Mouse (Mus musculus) T-helper 17 cell (primary cell): Measurements from ENCODE around the gene Tnfrsf4.

Experiments used
- in situ Hi-C, 2 experiments: fragments of 300-600 bp; cut with MboI, MseI; formaldehyde crosslinking; loops; 1 replicate in 1 of 2; 2 replicates in 1 of 2; pipeline ENCODE4 v1.15.1; 2025; ENCODE audit warnings: high pct_unique_total_duplicates in 2 of 2

The Tnfrsf4 gene

DNA sequence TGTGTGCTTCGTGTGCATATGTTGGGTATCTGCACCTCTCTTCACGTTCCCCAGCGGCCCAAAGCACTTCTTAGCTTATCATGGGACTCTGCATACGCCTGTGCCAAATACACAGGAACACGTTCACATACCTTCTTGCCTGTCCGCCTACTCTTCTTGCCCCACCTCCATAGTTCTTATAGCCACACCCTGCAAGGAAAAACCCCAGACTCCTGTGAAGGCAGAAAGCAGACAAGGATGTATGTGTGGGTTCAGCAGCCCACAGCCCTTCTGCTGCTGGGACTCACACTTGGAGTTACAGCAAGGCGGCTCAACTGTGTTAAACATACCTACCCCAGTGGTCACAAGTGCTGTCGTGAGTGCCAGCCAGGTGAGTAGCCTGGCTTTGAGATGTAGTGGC lies at the start of gene Tnfrsf4:
TSS of gene Tnfrsf4 (plus strand) at position 207 of the 400 bp plus-strand sequence.
- in situ Hi-C loops: loop anchor here in 1 of 2 experiments (25.0 kb wide), 1 partner anchor 801 kb away; the partner anchor contains the start of gene Ski

- in situ Hi-C loops: loop anchor here (5.0 kb wide), 1 partner anchor 68 kb away; no protein-coding TSS in a partner anchor
Measured at GRCm38 (mm10) chr4:155964396-155964795, 49.2 kb upstream of the Tnfrsf4 start.

GRCm38 (mm10) chr4:155969043-155969653 lies 44.5 kb upstream of the Tnfrsf4 start:
- in situ Hi-C loops: loop anchor here in 1 of 2 experiments (5.0 kb wide), 1 partner anchor 128 kb away; no protein-coding TSS in a partner anchor

GRCm38 (mm10) chr4:155970286-155970685 lies 43.4 kb upstream of the Tnfrsf4 start:
- in situ Hi-C loops: loop anchor here (5.0 kb wide), 2 partner anchors 63 to 252 kb away; no protein-coding TSS in a partner anchor

DNA sequence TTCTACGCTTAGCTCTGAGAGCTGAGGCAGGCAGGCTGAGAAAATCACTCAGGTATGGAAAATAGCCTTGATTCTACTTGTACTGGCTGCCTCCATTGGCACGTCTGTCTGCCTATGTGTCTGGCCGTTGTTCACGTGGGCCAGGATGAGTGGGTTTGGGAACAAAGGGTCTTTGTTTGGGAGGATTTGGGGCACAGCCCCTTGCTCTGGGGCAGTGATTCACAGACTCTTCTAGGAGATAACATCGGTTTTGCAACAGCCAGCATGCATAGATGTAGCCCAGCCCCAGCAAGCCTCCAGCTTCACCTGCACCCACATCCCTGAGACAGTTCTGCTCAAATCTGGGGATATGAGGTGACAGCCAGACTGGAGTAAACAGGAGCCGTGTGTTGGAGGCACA lies 41.0 kb upstream of the Tnfrsf4 start:
- in situ Hi-C loops: loop anchor here (5.0 kb wide), 2 partner anchors 65 to 250 kb away; no protein-coding TSS in a partner anchor

DNA sequence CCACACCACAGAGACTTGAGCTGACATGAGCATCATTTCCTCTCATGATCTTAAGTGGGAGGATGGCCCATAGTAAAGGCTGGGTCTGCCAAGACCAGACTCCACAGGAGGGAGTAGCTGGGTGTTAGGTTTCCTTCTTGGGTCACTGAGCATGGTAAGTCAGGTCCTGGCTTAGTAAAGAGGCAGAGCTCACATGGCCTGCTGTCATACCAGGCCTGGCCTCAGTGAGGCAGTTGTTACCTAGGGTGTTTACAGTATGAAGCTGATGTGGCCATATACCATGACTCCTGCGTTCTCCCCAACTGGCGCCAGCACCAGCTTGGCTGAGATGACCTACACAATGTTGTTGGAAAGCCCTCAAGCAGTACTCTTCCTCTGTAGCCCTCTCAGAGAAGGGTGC lies 40.4 kb upstream of the Tnfrsf4 start:
- in situ Hi-C loops: loop anchor here (5.0 kb wide), 2 partner anchors 66 to 249 kb away; no protein-coding TSS in a partner anchor

DNA sequence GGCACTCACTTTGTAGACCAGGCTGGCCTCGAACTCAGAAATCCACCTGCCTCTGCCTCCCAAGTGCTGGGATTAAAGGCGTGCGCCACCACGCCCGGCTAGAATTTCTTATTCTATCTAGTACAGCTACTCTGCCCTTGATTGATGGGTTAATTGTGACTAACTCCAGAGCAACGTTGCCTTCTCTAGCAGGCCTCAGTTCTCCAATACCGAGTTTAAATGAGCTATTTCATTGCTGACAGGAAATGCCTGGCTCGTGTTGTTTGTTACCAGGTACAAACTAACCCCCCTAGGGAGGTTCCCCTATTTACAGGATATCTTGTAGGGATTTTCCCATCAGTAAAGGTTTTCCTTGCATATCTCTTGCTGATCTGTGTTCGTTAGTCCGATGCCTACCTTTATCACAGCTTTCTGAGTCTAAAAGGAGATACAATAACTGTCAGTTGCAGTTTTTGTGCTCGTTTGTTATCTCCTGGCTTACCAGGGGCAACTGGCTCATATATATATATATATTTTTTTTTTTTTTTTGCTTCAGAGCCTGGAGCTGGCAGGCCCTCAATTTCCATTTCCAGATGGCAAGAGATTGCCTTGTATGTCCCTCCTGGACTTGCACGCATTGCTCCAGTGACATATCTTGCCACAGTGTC lies 32.1 kb upstream of the Tnfrsf4 start:
- in situ Hi-C loops: no loop called here

- in situ Hi-C loops: no loop called here
Measured at GRCm38 (mm10) chr4:155983788-155984187, 29.9 kb upstream of the Tnfrsf4 start.

- in situ Hi-C loops: no loop called here
Measured at GRCm38 (mm10) chr4:155991211-155991907, 22.3 kb upstream of the Tnfrsf4 start.

- in situ Hi-C loops: no loop called here
Measured at GRCm38 (mm10) chr4:155991908-155992230, 21.8 kb upstream of the Tnfrsf4 start.

DNA sequence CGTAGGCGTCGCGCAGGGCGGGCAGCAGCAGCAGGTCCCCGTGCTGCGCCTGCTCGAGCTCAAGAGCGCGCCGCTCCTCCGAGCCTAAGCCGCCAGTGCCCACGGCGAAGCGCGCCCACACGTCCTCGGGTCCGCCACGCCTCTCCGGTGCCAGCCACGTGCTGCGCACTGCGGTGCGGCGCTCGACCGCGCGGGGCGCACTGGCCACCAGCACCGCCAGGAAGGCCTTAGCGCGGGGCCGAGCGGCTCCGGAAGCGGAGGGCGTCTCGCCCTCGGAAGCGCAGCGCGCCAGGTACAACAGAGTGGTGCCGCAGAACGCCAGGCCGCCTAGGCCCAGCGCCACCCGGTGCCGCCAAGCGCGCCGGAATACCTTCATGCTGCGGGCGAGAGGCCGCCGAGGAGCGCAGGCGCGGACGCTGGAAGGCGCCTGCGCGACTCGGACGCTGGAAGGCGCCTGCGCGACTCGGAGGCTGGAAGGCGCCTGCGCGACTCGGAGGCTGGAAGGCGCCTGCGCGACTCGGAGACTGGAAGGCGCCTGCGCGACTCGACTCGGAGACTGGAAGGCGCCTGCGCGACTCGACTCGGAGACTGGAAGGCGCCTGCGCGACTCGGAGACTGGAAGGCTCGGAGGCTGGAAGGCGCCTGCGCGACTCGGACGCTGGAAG lies 21.3 kb upstream of the Tnfrsf4 start, which contains the start of the genes B3galt6 and Sdf4:
TSS of gene B3galt6 (minus strand) at position 409 of the 665 bp plus-strand sequence.
TSS of gene Sdf4 (plus strand) at position 632 of the 665 bp plus-strand sequence.
- in situ Hi-C loops: no loop called here

DNA sequence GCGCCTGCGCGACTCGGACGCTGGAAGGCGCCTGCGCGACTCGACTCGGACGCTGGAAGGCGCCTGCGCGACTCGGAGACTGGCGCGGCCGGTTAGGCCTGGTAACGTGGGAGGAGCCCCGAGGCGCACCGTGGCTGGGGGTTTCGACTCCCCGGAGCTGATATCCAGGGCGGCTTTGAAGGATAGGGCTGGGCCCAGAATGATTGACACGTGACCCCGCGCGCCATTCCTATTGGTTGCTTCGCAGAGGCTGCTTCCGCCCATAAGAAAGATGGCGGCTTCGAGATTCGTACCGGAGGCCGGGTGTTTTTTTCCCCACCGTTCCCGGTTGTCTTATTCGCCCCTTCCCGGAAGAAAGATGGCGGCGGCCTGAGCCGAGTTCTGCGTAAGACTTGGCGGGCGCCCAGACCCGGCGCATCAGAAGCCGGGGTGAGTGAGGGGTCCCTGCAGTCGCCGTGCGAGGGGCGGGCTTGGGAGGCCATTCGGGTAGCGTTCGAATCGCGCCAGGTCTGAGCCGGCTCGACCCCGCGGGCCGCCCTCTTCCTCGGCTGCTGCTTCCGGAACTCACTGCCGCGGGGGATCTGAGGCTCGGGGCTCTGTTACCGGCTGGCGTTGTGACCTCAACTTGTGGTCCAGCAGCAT lies 20.6 kb upstream of the Tnfrsf4 start:
- in situ Hi-C loops: no loop called here

- in situ Hi-C loops: no loop called here
Measured at GRCm38 (mm10) chr4:155993606-155994005, 20.0 kb upstream of the Tnfrsf4 start.

DNA sequence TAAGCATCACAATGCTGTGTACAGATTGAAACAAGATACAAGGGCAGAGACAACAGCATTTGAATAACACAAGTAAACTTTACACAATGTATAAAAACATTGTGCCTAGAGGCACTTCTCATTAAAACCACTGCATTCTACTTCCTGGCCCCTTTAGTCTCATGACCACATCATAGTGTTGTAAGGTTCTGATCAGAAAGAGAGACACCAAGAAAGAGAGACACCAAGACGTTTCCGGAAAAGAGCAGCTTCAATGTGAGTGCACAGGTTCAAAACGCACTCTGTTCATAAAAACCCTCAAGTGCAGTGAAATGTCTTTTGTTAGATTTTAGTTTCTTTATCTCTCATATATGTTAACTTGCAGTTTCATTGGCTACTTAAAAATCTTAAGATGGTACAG lies 9.5 kb upstream of the Tnfrsf4 start:
- in situ Hi-C loops: loop anchor here in 1 of 2 experiments (25.0 kb wide), 1 partner anchor 792 kb away; the partner anchor contains the start of gene Ski

DNA sequence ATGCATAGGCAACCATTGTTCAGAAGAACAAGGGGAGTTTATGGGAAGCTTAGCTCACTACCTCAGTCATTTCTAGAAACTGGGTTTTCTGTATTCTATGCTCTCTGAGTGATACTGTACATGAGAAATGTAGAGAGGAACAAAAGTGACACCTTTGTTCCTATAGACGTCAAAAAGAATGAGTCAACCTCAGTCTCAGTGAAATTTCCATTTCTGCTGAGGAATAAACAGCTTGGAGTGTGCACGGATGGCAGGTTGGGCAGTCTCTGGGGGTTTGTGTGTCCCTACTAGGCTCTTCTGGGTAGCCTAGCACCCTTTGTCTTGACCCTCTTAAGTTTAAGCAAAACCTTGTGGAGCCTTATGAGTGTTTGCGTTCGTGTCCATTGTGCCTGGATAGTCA lies 5.3 kb upstream of the Tnfrsf4 start:
- in situ Hi-C loops: loop anchor here in 1 of 2 experiments (25.0 kb wide), 1 partner anchor 796 kb away; the partner anchor contains the start of gene Ski

GRCm38 (mm10) chr4:156014436-156014835 lies 793 bp downstream of the Tnfrsf4 start:
- in situ Hi-C loops: loop anchor here in 1 of 2 experiments (25.0 kb wide), 1 partner anchor 802 kb away; the partner anchor contains the start of gene Ski

DNA sequence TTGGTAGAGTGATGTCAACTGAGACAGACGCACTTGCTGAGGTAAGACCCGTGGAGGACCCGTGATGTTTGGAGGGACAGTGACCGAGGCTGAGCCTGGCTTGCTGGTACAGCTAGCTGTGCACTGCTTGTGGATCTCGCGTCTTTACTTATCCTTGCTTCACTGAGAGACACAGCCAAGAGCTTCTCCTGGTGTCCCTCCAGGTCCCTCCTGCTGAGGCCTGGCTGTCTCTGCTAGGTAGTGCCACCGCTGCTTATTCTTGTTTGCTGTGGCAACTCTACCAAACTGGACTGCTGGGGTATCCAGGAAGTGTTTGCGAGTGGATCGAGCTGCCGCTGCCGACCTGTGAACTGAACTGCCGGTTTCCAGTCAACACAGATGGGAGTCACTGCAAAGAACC lies 6.1 kb downstream of the Tnfrsf4 start:
- in situ Hi-C loops: loop anchor here in 1 of 2 experiments (25.0 kb wide), 1 partner anchor 807 kb away; the partner anchor contains the start of gene Ski

DNA sequence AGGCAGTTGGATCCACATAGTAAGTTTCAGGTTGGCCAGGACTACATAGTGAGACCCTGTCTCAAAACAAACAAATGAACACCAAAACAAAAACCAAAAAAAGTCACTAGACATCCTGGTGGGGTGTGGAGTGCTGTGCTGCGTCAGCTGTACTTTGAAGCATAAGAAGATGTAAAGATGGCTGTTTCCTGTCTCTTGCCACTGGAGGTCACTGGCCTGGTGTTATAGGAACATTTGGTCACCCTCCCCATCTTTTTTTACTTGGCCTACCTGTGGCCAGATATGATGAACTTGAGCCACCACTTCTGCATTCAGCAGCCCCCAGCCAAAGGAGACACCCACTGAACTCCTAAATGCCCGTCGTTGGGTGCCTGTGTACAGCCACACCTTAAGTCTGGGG lies 7.7 kb downstream of the Tnfrsf4 start:
- in situ Hi-C loops: loop anchor here in 1 of 2 experiments (25.0 kb wide), 1 partner anchor 809 kb away; the partner anchor contains the start of gene Ski

DNA sequence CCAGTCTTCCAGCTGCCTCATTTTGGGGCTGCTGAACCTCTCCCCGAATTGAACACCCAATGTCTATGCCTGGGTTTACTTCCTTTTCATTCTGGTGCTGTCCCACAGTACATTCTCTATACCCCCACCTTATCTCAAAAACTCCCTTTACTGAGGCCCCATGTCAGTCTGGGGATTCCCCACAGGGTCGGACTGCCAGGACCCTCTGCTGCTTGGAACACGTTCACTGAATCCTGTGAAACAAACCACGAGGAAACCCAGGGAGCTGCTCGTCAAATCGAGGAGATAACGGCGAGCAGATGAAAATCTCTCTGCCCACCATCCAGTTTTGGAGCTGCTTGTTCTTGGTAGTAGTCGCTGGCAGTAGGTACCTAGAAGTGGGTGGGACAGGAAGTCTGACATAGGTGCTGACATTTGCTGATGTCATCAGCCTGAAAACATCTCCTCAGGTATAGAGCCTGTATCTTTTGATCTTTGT lies 8.3 kb downstream of the Tnfrsf4 start:
- in situ Hi-C loops: loop anchor here in 1 of 2 experiments (25.0 kb wide), 1 partner anchor 810 kb away; the partner anchor contains the start of gene Ski

GRCm38 (mm10) chr4:156023520-156023919 lies 9.9 kb downstream of the Tnfrsf4 start:
- in situ Hi-C loops: loop anchor here in 1 of 2 experiments (25.0 kb wide), 1 partner anchor 811 kb away; the partner anchor contains the start of gene Ski
